Mouse (Mus musculus): ENCODE results near the gene Nr1h3.
A peak's percentile ranks its signal among the peaks of the same experiment; 100 is the strongest.

Gene Nr1h3

GRCm38 (mm10) chr2:91186208-91186607 lies 16.4 kb downstream of the Nr1h3 start:
- DNase-seq (ENCODE audit: low spot score in 2 of 2): no peak

- DNase-seq (ENCODE audit: low spot score in 2 of 2): no peak
Observed at GRCm38 (mm10) chr2:91183711-91184405, 18.8 kb downstream of the Nr1h3 start, which contains the start of gene Madd. Madd (minus strand) TSS chr2:91183837.

GRCm38 (mm10) chr2:91183148-91183513 lies 19.5 kb downstream of the Nr1h3 start:
- DNase-seq (ENCODE audit: low spot score in 2 of 2): peak; percentile 97 to 98

GRCm38 (mm10) chr2:91182405-91183147 lies 20.1 kb downstream of the Nr1h3 start:
- peak; percentile 80 to 81 for DNase-seq (ENCODE audit: low spot score in 2 of 2)

GRCm38 (mm10) chr2:91182016-91182404 lies 20.6 kb downstream of the Nr1h3 start:
- DNase-seq (ENCODE audit: low spot score in 2 of 2): no peak

- no peak for DNase-seq (ENCODE audit: low spot score in 2 of 2)
Observed at GRCm38 (mm10) chr2:91180706-91181105, 21.9 kb downstream of the Nr1h3 start.

- no peak for DNase-seq (ENCODE audit: low spot score in 2 of 2)
Observed at GRCm38 (mm10) chr2:91179825-91180224, 22.8 kb downstream of the Nr1h3 start.

- no peak for DNase-seq (ENCODE audit: low spot score in 2 of 2)
Observed at GRCm38 (mm10) chr2:91176234-91176633, 26.4 kb downstream of the Nr1h3 start.

GRCm38 (mm10) chr2:91175490-91175889 lies 27.1 kb downstream of the Nr1h3 start:
- DNase-seq (ENCODE audit: low spot score in 2 of 2): no peak

GRCm38 (mm10) chr2:91169587-91170322 lies 32.9 kb downstream of the Nr1h3 start:
- DNase-seq (ENCODE audit: low spot score in 2 of 2): no peak

- no peak for DNase-seq (ENCODE audit: low spot score in 2 of 2)
Observed at GRCm38 (mm10) chr2:91167629-91168028, 35.0 kb downstream of the Nr1h3 start.

- no peak for DNase-seq (ENCODE audit: low spot score in 2 of 2)
Observed at GRCm38 (mm10) chr2:91164991-91165390, 37.6 kb downstream of the Nr1h3 start.

- no peak for DNase-seq (ENCODE audit: low spot score in 2 of 2)
Observed at GRCm38 (mm10) chr2:91163532-91163931, 39.1 kb downstream of the Nr1h3 start.

GRCm38 (mm10) chr2:91162952-91163351 lies 39.7 kb downstream of the Nr1h3 start:
- no peak for DNase-seq (ENCODE audit: low spot score in 2 of 2)

- DNase-seq (ENCODE audit: low spot score in 2 of 2): no peak
Observed at GRCm38 (mm10) chr2:91160591-91160990, 42.0 kb downstream of the Nr1h3 start.

- no peak for DNase-seq (ENCODE audit: low spot score in 2 of 2)
Observed at GRCm38 (mm10) chr2:91157002-91157752, 45.5 kb downstream of the Nr1h3 start.

- no peak for DNase-seq (ENCODE audit: low spot score in 2 of 2)
Observed at GRCm38 (mm10) chr2:91154091-91154490, 48.5 kb downstream of the Nr1h3 start.

GRCm38 (mm10) chr2:91152885-91153377 lies 49.7 kb downstream of the Nr1h3 start:
- no peak for DNase-seq (ENCODE audit: low spot score in 2 of 2)

GRCm38 (mm10) chr2:91151331-91151730 lies 51.3 kb downstream of the Nr1h3 start:
- DNase-seq (ENCODE audit: low spot score in 2 of 2): no peak

GRCm38 (mm10) chr2:91148101-91148500 lies 54.5 kb downstream of the Nr1h3 start:
- no peak for DNase-seq (ENCODE audit: low spot score in 2 of 2)

GRCm38 (mm10) chr2:91143401-91143800 lies 59.2 kb downstream of the Nr1h3 start:
- DNase-seq (ENCODE audit: low spot score in 2 of 2): no peak

- DNase-seq (ENCODE audit: low spot score in 2 of 2): no peak
Observed at GRCm38 (mm10) chr2:91142920-91143319, 59.7 kb downstream of the Nr1h3 start.

All from right cerebral cortex, postnatal 36 days (tissue).